Mouse (Mus musculus) naive thymus-derived CD4-positive, alpha-beta T cell, adult 2 months (primary cell): ENCODE results near the gene Gkn1.

Source experiments
- DNase-seq: peaks from one replicate; pipeline ENCODE4 v3.0.0-alpha.2; 2011; ENCODE audit warnings: low read depth

Gkn1 gene

DNA sequence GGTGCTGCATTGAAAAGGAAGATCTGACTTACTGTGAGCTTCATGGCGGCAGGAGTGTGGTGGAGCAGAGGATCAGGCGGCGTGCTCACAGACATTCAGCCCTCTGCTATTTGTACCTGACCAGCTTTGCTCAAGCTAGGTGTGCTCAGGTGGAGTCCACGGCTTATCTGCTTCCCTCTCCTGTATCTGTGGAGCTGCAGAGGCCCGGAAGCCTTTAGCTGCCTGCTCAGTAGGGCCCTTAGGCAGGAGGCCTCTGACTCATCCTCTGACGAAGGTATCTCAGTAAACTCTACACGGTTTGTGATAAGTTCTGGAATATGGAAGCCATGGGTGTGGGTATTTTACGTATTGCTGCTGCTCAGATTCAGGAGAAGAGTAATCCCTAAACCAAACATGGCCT is at the start of gene Gkn1:
Gkn1 (minus strand) TSS at position 114 of the 400 bp plus-strand sequence.
- no peak for DNase-seq

GRCm38 (mm10) chr6:87399886-87400566 is 49.3 kb upstream of the Gkn1 start:
- peak; percentile 68 for DNase-seq

GRCm38 (mm10) chr6:87399137-87399536 is 48.4 kb upstream of the Gkn1 start:
- peak; percentile 89 for DNase-seq

DNA sequence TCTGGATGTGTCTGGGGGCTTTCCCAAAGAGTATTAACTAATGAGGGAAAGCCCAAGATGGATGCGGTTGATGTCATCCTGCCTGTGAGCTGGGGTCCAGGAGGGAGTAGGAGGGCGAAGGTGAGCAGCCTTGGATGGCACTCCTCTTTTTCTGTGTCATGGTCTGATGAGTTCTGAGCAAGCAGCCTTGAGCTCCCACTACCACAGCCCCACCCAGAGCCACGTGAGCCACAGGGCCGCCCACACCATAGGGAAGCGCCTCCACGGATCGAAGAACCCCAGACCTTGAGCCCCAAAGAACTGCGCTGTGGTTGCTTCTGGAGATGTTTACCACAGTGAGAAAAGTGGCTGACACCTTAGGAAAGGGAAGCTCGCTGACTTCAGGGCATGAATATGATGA is 44.0 kb upstream of the Gkn1 start:
- DNase-seq: no peak

GRCm38 (mm10) chr6:87393466-87394205 is 42.9 kb upstream of the Gkn1 start:
- DNase-seq: no peak

DNA sequence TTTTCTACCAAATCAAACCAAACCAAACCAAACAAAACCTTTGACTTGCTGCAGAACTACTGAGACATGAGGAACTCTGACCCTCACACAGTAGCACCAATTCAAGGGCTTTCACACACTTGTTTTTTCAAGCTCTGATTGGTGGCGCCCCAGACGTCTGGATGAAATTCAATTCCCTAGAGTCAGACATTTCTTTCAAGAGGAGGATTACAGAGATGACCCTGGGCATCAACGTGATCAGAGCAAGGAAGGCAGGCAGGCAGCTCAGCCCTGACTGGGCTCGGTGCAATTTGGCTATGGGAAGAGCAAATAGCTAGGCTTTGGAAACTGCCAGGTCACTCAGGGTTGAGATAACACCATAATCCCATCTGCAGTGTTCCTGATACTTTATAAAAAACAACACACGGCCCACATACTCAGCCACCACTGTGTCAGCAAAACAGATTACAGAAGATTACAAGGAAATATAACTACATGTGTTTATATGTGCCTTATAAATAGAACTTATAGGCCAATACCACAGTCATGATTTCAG is 38.8 kb upstream of the Gkn1 start:
- no peak for DNase-seq

DNA sequence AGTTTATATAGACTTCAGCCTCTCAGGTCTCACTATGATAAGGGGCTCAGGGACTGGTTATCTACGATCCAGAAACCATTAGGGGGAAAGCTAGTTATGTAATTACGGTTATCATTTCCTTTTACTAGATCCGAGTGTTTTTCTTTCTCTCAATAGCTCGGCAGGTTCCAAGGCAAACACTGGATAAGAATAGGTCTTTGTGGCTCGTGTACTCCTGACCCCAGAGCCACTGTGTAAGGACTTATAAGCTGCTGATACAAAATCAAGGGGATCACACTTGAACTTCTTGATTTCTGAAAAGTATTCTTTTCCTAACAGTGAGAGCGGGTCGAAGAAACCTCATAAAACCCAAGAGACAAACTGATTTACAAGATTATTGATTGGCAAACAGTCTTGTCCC is 38.1 kb upstream of the Gkn1 start, which contains the start of gene Gkn3:
Gkn3 (minus strand) TSS at position 59 of the 400 bp plus-strand sequence.
- DNase-seq: no peak

GRCm38 (mm10) chr6:87386681-87387080 is 35.9 kb upstream of the Gkn1 start:
- no peak for DNase-seq

DNA sequence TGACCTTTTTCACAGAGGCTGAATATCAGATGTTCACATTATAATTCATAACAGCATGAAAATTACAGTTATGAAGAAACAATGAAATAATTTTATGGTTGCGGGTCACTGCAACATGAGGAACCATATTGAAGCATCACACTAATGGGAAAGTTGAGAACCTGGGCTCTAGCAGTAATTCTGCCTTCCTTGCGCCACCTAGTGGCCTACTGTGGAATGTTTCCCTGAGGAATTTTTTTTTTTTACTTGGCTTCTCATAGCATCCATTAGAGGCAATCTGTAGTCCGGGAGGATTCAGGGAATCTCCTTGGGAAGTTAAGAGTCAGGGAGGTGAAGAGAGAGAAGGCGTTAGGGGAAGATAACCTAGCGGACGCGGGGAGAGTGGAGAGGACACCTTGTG is 35.5 kb upstream of the Gkn1 start:
- DNase-seq: peak; percentile 75

GRCm38 (mm10) chr6:87384761-87385160 is 34.0 kb upstream of the Gkn1 start:
- DNase-seq: no peak

- peak; percentile 26 for DNase-seq
These were observed 33.4 kb upstream of the Gkn1 start for GRCm38 (mm10) chr6:87383926-87384691.

- DNase-seq: no peak
These were observed 22.3 kb upstream of the Gkn1 start, which contains the start of gene Gkn2 for GRCm38 (mm10) chr6:87373057-87373456. TSS of gene Gkn2 (plus strand) at chr6:87373357.

DNA sequence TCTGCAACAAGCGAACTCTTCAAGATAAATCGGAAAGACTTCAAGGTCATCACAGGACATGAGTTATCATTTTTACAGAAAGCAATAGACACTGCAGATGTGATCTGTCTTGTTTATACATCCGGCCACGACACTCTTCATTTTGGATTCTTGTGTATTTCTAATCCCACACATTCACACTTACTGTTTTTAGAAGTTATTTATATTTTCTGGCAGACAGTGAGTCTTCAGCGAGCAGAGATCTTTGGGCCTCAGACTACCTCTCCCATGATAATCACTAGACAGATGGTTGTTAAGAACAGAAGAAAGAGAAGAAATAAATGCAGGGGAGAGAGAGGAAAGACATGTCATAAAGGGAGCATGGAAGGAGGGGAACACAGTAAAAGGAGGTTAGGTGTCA is 18.5 kb upstream of the Gkn1 start:
- DNase-seq: no peak

DNA sequence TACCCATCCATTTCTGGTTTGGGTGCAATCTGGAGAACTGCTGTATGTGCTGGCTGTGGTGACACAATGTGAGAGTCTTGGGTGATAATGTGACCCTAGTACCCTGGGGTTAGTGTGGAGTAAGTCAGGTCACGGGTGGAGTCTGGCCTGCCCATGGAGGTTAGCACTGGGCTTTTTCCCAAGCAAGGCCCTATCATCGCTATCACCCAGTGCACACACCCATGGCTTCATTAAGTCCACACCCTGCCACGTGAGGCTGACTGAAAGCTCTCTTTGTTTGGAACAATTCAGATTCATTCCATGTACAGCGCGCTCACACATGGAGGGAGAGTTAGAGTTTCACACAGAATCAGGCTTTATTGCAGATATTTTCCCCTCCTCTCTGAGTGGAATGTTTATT is 3.7 kb upstream of the Gkn1 start:
- DNase-seq: no peak

GRCm38 (mm10) chr6:87335935-87336295 is 14.8 kb downstream of the Gkn1 start:
- no peak for DNase-seq

DNA sequence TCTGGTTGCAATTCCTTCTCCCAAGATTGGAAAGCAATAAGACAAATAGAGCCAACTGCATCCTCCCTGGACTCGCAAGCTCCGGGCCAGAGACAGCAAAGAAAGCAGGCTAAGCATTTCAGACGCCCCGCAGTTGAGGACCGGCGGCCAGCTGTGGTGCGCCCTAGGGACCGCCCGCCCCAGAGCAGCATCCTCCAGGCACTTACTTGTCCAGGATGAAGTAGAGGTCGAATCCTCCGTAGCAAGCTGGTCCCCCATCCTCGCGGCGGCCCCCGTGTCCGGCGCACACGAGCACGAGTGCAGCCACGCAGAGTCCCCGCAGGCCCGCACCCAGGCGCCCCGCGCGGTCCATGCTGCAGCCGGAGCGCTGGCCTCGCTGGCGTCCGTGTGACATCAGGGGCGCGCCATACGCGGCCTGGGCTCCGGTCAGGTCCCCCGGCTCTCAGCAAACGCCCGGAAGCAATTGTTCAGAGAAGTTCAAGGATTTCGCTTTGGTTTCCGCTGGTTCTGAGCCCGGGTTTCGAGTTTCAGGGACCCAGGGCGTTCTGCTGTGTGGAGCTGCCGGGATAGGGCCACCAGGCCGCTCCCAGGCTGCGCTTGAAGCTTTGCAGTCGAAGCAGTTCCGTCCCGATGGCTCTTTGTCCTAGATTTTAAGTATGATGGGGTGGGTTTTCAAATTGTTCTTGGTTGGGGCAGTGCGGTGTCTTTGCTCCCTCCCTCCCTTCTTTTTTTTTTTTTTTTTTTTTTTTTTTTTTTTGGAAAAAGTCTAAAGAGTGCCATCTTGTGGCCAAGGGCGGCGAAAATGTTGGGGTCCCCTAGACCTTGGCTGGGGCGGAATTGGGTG is 15.4 kb downstream of the Gkn1 start, which contains the start of gene Antxr1:
Antxr1 (minus strand) TSS at position 731 of the 844 bp plus-strand sequence.
- peak; percentile 54 for DNase-seq

DNA sequence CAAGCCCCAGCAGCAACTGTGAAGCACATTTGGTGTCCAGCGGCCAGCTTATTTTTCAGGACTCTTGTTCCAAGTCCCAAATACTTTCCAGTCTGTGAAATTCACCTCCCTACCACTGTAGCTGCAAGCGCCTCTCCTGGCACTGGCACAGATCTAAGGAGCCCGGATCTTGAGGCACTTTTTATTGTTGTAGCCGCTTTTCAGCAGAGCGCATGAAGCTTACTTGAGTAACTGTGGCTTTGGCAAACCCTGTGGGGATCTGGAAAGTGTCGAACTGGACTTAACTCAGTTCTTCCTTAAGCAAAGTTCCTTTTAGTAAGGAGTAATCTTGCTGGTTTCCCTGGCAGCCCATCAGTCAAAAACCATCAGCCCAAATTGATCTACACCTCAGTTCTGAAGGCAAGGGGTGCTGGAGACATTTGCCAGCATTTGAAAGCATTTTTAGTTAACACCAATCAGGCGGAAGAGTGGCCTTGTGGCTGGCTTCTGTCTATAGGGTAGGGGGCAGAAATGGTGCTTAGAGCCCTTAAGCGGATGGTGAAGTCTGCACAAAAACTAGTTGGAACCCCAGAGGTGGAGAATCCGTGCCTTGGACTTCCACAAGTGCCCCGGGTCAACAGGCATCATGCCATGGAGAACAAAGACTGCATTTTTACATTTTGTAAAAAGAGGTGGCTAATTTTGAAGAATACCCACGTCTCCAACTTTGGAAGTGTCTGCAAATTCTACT is 16.2 kb downstream of the Gkn1 start:
- no peak for DNase-seq

DNA sequence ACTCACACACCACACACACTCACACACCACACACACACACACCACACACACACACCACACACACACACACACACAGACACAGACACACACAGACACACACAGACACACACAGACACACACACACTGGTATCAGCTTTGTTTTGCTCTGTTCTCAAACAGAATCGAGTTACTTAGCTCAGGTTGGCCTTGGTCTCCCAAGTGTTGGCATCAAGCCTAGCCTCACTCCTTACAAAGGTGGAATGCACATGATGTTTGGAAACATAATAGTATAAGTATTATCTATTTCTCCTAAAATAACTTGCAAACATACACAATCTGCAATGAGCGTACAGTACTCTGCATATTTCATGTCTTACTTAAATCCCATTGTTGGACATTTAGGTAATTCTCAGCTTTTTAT is 18.4 kb downstream of the Gkn1 start:
- no peak for DNase-seq

DNA sequence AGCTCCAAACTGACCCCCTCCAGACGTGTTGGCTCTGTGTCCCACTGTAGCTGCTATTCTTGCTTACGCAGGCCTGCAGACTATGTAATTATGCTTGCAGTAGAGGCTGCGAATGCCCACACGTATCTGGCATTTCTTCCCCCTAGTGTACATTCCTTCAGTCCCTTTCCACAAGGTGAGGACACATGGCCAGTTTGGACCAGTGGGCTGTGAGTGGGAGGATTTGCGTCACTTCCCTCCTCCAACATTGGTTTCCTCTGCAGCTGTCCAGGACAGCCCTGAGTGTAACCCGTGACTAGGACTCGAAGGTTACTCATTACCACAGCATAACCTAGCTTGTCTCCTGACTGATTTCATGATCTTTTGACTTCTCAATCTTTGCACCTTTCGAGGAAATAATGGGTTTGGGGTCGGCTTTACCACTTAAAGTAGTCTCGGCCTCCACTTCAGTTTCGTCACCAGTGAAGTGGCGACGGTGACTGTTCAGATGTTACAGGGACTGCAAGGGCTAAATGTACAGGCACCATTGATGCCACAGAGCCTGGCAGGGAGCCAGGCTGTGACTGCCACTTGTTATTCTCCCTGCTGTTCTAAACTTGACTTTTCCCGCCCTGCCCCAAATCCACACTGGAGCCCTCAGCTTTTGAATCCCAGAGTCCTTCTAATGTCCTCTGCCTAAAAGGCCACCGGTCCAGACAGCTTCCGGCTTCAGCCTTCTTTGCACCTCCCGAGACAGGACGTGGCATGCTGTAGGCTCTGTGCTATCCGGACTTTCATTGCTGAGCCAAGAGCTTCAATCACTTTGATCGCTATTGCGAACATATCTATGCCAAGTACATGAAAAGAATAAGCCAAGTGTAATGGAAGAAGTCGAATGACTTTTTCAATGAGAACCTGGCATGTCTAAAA is 22.2 kb downstream of the Gkn1 start:
- no peak for DNase-seq

DNA sequence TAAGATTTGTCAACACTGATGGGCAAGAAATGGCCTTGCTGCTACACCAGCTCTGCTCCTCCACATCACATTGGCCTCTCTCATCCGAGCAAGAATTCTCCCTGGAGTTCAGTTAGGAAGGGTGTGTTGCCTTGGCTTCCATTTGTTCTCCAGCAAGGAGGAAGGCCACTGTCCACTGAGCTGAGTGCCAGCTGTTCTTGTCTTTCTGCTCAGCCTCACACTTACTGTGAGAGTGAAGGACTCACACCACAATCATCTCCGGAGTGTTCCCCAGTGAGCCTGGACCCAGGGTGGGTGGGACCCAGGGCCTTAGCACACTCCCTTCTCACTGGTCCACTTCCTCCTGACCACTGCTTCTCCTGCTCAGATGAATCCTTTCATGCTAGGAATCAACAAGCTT is 23.8 kb downstream of the Gkn1 start:
- DNase-seq: no peak
